Comparison of ENCODE assay signal across 20 mouse cellular contexts in the genomic region with DNA sequence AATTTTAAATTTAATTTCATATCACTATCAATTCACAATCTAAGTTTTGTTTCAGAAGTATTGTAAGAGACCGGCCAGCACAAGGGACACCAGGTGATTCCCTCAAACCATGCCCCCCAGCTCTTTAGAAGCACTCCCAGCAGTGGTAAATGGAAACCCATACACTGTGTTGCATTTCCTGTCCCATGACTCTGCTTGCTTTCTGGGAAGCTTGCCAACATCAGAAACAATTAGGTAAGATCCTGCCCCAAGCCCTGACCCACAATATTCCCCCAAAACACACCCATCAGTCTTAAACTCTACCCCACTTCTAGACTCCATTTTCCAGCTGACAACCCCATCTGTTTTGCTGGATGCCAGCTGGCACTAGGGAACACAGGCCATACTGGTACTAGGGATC.
"Had no signal": no experiment of that assay in that cellular context is flagged by ENCODE, and none has a peak within 500 bp of the region (broad histone marks: within the 10 kb centered on the region; RNA-seq: fewer than 3 reads in every experiment).

No protein-coding gene starts in this region.

- H3K27ac ChIP-seq: limb, embryonic 12.5 days; limb, embryonic 15.5 days; liver, embryonic 14.5 days; lung, embryonic 15.5 days; midbrain, embryonic 12.5 days; midbrain, embryonic 15.5 days; neural tube, embryonic 12.5 days; stomach, postnatal 0 days had no signal

- H3K4me3 ChIP-seq: limb, embryonic 12.5 days; limb, embryonic 15.5 days; lung, embryonic 15.5 days; midbrain, embryonic 12.5 days; midbrain, embryonic 15.5 days; neural tube, embryonic 12.5 days had no signal

- H3K4me1 ChIP-seq: limb, embryonic 12.5 days; limb, embryonic 15.5 days; lung, embryonic 15.5 days; midbrain, embryonic 12.5 days; midbrain, embryonic 15.5 days; neural tube, embryonic 12.5 days had no signal

- ATAC-seq: liver, postnatal 0 days; midbrain, embryonic 15.5 days had no signal

- DNase-seq: kidney, adult 9 months; kidney, postnatal 14 days; kidney, postnatal 4 days; left cerebral cortex, postnatal 4 days; liver, postnatal 0 days; lung, postnatal 14 days; lung, postnatal 4 days; right cerebral cortex, adult 18-20 months; right cerebral cortex, postnatal 14 days; right cerebral cortex, postnatal 4 days; thymus, adult 2 months; thymus, postnatal 25 days had no signal

- H3K27me3 ChIP-seq: limb, embryonic 12.5 days; limb, embryonic 15.5 days; lung, embryonic 15.5 days; midbrain, embryonic 12.5 days; midbrain, embryonic 15.5 days; neural tube, embryonic 12.5 days had no signal
